18 mouse cellular contexts compared by ENCODE assay signal in genomic region chr4:49079399-49079798, GRCm38 (mm10). TPM values are rescaled to one million over a fixed set of nuclear protein-coding genes. Genes with fewer than 3 reads are reported as not detected.
DNase-seq lines count a peak whose midpoint lies in the region; ATAC-seq and TF ChIP-seq lines count a peak whose summit lies in the region.
"Had no signal": no experiment of that assay in that cellular context is flagged by ENCODE, and none has a peak within 500 bp of the region (broad histone marks: within the 10 kb centered on the region; RNA-seq: fewer than 3 reads in every experiment).

No protein-coding gene starts in this region.

- 7% methylated on average over 1 of the region's 1 CpGs for WGBS in midbrain, embryonic 11.5 days
- 3% methylated on average over 1 of the region's 1 CpGs for WGBS in midbrain, postnatal 0 days
- 24% methylated on average over 1 of the region's 1 CpGs for WGBS in hindbrain, embryonic 14.5 days
- WGBS in midbrain, embryonic 13.5 days = 9% methylated on average over 1 of the region's 1 CpGs

- no peak overlapping the region for H3K4me2 ChIP-seq in midbrain, embryonic 11.5 days
- no peak overlapping the region for H3K4me2 ChIP-seq in midbrain, postnatal 0 days (ENCODE audit: low read depth, low read length, poor library complexity, severe bottlenecking)
- H3K4me2 ChIP-seq in hindbrain, embryonic 14.5 days (replicated peaks) = no peak overlapping the region
- no peak overlapping the region for H3K4me2 ChIP-seq in midbrain, embryonic 13.5 days (replicated peaks)
- H3K4me2 ChIP-seq: heart, embryonic 12.5 days had no signal

- no peaks in the 10 kb centered on the region for H3K27me3 ChIP-seq in midbrain, embryonic 11.5 days (ENCODE audit: control insufficient read depth, insufficient read depth, low read length)
- no peaks in the 10 kb centered on the region for H3K27me3 ChIP-seq in midbrain, postnatal 0 days (ENCODE audit: insufficient read depth, low read length)
- no peaks in the 10 kb centered on the region for H3K27me3 ChIP-seq in hindbrain, embryonic 14.5 days (ENCODE audit: control insufficient read depth, insufficient read depth, low read length)
- H3K27me3 ChIP-seq in midbrain, embryonic 13.5 days = no peaks in the 10 kb centered on the region
- H3K27me3 ChIP-seq: heart, embryonic 12.5 days had no signal

- TF ChIP-seq CTCF in midbrain, postnatal 0 days (IDR thresholded peaks at IDR 0.05) = no peak

- H3K27ac ChIP-seq in midbrain, embryonic 11.5 days (ENCODE audit: low read depth, low read length) = no peak overlapping the region
- no peak overlapping the region for H3K27ac ChIP-seq in midbrain, postnatal 0 days (ENCODE audit: low read depth, low read length)
- peak overlapping the region; percentile 66 for H3K27ac ChIP-seq in hindbrain, embryonic 14.5 days
- H3K27ac ChIP-seq in midbrain, embryonic 13.5 days = no peak overlapping the region
- H3K27ac ChIP-seq: embryonic facial prominence, embryonic 10.5 days; forebrain, embryonic 10.5 days; gastrocnemius, adult 2 months had no signal

- peaks cover 7% of the 10 kb centered on the region for H3K4me1 ChIP-seq in midbrain, embryonic 11.5 days (ENCODE audit: control insufficient read depth, insufficient read depth, low read length)
- 0 out of 2 replicates have a peak, but pooled peaks cover 4% of the 10 kb centered on the region for H3K4me1 ChIP-seq in midbrain, postnatal 0 days (ENCODE audit: insufficient read depth, low read length)
- peaks cover 7% of the 10 kb centered on the region for H3K4me1 ChIP-seq in hindbrain, embryonic 14.5 days (replicated peaks; ENCODE audit: control insufficient read depth, insufficient read depth, low read length)
- peaks cover 22% of the 10 kb centered on the region for H3K4me1 ChIP-seq in midbrain, embryonic 13.5 days (replicated peaks)
- H3K4me1 ChIP-seq: embryonic facial prominence, embryonic 10.5 days; heart, embryonic 12.5 days had no signal

- no peaks in the 10 kb centered on the region for H3K9me3 ChIP-seq in midbrain, embryonic 11.5 days (ENCODE audit: control insufficient read depth, low read length)
- H3K9me3 ChIP-seq in midbrain, postnatal 0 days (ENCODE audit: low read length) = no peaks in the 10 kb centered on the region
- H3K9me3 ChIP-seq in hindbrain, embryonic 14.5 days (ENCODE audit: control insufficient read depth, low read length) = no peaks in the 10 kb centered on the region
- no peaks in the 10 kb centered on the region for H3K9me3 ChIP-seq in midbrain, embryonic 13.5 days
- H3K9me3 ChIP-seq: embryonic facial prominence, embryonic 10.5 days; forebrain, embryonic 10.5 days; heart, embryonic 12.5 days had no signal

- no peaks in the 10 kb centered on the region for H3K36me3 ChIP-seq in midbrain, embryonic 11.5 days (ENCODE audit: control insufficient read depth, insufficient read depth, low read length)
- H3K36me3 ChIP-seq in midbrain, postnatal 0 days (ENCODE audit: insufficient read depth, low read length) = no peaks in the 10 kb centered on the region
- no peaks in the 10 kb centered on the region for H3K36me3 ChIP-seq in hindbrain, embryonic 14.5 days (replicated peaks; ENCODE audit: control insufficient read depth, insufficient read depth)
- H3K36me3 ChIP-seq in midbrain, embryonic 13.5 days = no peaks in the 10 kb centered on the region
- H3K36me3 ChIP-seq: embryonic facial prominence, embryonic 10.5 days; forebrain, embryonic 10.5 days; heart, embryonic 12.5 days had no signal

- H3K4me3 ChIP-seq in midbrain, embryonic 11.5 days (ENCODE audit: low read depth, low read length) = no peak overlapping the region
- H3K4me3 ChIP-seq in midbrain, postnatal 0 days (ENCODE audit: low read depth, low read length) = no peak overlapping the region
- H3K4me3 ChIP-seq in hindbrain, embryonic 14.5 days (replicated peaks; ENCODE audit: low read length) = no peak overlapping the region
- no peak overlapping the region for H3K4me3 ChIP-seq in midbrain, embryonic 13.5 days (replicated peaks)
- H3K4me3 ChIP-seq: embryonic facial prominence, embryonic 10.5 days; forebrain, embryonic 10.5 days; gastrocnemius, adult 2 months; heart, embryonic 12.5 days had no signal

- no peak overlapping the region for H3K9ac ChIP-seq in midbrain, embryonic 11.5 days (ENCODE audit: low read length)
- no peak overlapping the region for H3K9ac ChIP-seq in midbrain, postnatal 0 days (replicated peaks; ENCODE audit: low read length, poor library complexity, severe bottlenecking)
- H3K9ac ChIP-seq in hindbrain, embryonic 14.5 days = no peak overlapping the region
- H3K9ac ChIP-seq in midbrain, embryonic 13.5 days (replicated peaks) = no peak overlapping the region
- H3K9ac ChIP-seq: heart, embryonic 12.5 days had no signal

- peak; percentile 50; the same call in 1 of the 2 replicates for ATAC-seq in midbrain, embryonic 11.5 days (ENCODE audit: low FRiP score)
- ATAC-seq in midbrain, postnatal 0 days (ENCODE audit: low FRiP score) = no peak
- ATAC-seq in hindbrain, embryonic 14.5 days (ENCODE audit: low FRiP score) = 0 out of 2 replicates have a peak, but pooled peaks have one; percentile 11
- ATAC-seq in midbrain, embryonic 13.5 days = peak; percentile 45; the same call in 1 of the 2 replicates
- ATAC-seq: forebrain, embryonic 14.5 days had no signal

- DNase-seq in midbrain, embryonic 11.5 days (ENCODE audit: low spot score, missing footprints) = no peak
- DNase-seq in midbrain, postnatal 0 days (ENCODE audit: low spot score) = no peak
- DNase-seq in hindbrain, embryonic 14.5 days (ENCODE audit: low spot score) = no peak
- DNase-seq in left cerebral cortex, adult 11 months (ENCODE audit: low spot score) = no peak
- no peak for DNase-seq in ovary, adult 18-20 months (ENCODE audit: low spot score)
- DNase-seq in thymus, postnatal 4 days = no peak
- DNase-seq: adrenal gland, adult 2 months; adrenal gland, postnatal 25 days; cerebellum, adult 2 months; cerebellum, postnatal 10 days; gastrocnemius, adult 2 months; gastrocnemius, postnatal 25 days had no signal

RNA-seq across cellular contexts. Expression of gene Plppr1, which starts 20.3 kb away (rescaled TPM):
- polyA plus RNA-seq in midbrain, embryonic 11.5 days (2014; fragmentation: Nextera tagmentation; extraction: Ambion mirVana) = 11.5 and 12.7 TPM in 2 replicates
- 41.0 and 51.6 TPM in 2 replicates for total RNA-seq in midbrain, postnatal 0 days (2014; rRNA removed)
- 54.6 and 55.1 TPM in 2 replicates for polyA plus RNA-seq in midbrain, postnatal 0 days (2015; fragmentation: Nextera tagmentation; extraction: Ambion mirVana)
- 76.7 and 79.5 TPM in 2 replicates for polyA plus RNA-seq in hindbrain, embryonic 14.5 days (2014; fragmentation: Nextera tagmentation; extraction: Ambion mirVana)
- polyA plus RNA-seq in midbrain, embryonic 13.5 days (2015; fragmentation: Nextera tagmentation; extraction: Ambion mirVana) = 38.9 and 42.7 TPM in 2 replicates
- total RNA-seq: adrenal gland, adult 2 months; gastrocnemius, adult 2 months; gastrocnemius, postnatal 25 days; granulocyte monocyte progenitor cell, adult 5-6 weeks had no signal
- polyA plus RNA-seq: adrenal gland, adult 2 months had no signal
